Mouse (Mus musculus) yolk sac, embryonic 10.5 days (tissue): ENCODE data around the gene Rbms3.

ENCODE experiments used
- DNase-seq: peaks from one replicate; pipeline ENCODE4 v3.0.0-alpha.2; 2017; ENCODE audit warnings: low spot score

Gene Rbms3

GRCm38 (mm10) chr9:117251521-117252368, 378.0 kb downstream of the Rbms3 start:
- peak; percentile 33 for DNase-seq

GRCm38 (mm10) chr9:117250831-117251165, 378.9 kb downstream of the Rbms3 start:
- no peak for DNase-seq

GRCm38 (mm10) chr9:117250036-117250830, 379.5 kb downstream of the Rbms3 start:
- DNase-seq, result no peak

- DNase-seq, result no peak
These were observed 382.3 kb downstream of the Rbms3 start for GRCm38 (mm10) chr9:117247311-117247980.

- no peak for DNase-seq
These were observed 383.5 kb downstream of the Rbms3 start for GRCm38 (mm10) chr9:117246173-117246572.

- DNase-seq, result peak; percentile 13
These were observed 386.3 kb downstream of the Rbms3 start for GRCm38 (mm10) chr9:117243365-117243764.

GRCm38 (mm10) chr9:117234726-117235075, 395.0 kb downstream of the Rbms3 start:
- no peak for DNase-seq

- no peak for DNase-seq
These were observed 395.5 kb downstream of the Rbms3 start for GRCm38 (mm10) chr9:117234065-117234725.

- DNase-seq, result no peak
These were observed 407.0 kb downstream of the Rbms3 start for GRCm38 (mm10) chr9:117222741-117223140.

GRCm38 (mm10) chr9:117221481-117221880, 408.2 kb downstream of the Rbms3 start:
- DNase-seq, result no peak

GRCm38 (mm10) chr9:117216026-117216755, 413.5 kb downstream of the Rbms3 start:
- no peak for DNase-seq

- DNase-seq, result no peak
These were observed 417.7 kb downstream of the Rbms3 start for GRCm38 (mm10) chr9:117212023-117212422.

GRCm38 (mm10) chr9:117210344-117210743, 419.4 kb downstream of the Rbms3 start:
- no peak for DNase-seq

- DNase-seq, result no peak
These were observed 424.3 kb downstream of the Rbms3 start for GRCm38 (mm10) chr9:117205395-117205794.

- DNase-seq, result no peak
These were observed 429.6 kb downstream of the Rbms3 start for GRCm38 (mm10) chr9:117200067-117200658.

- no peak for DNase-seq
These were observed 432.2 kb downstream of the Rbms3 start for GRCm38 (mm10) chr9:117197531-117197930.

- DNase-seq, result no peak
These were observed 436.9 kb downstream of the Rbms3 start for GRCm38 (mm10) chr9:117192565-117193540.

- DNase-seq, result no peak
These were observed 437.6 kb downstream of the Rbms3 start for GRCm38 (mm10) chr9:117192093-117192492.

- DNase-seq, result no peak
These were observed 441.3 kb downstream of the Rbms3 start for GRCm38 (mm10) chr9:117188406-117188805.
